Mouse (Mus musculus) kidney, embryonic 15.5 days (tissue): ENCODE measurements around the gene Galk2. TPM values are rescaled to one million over a fixed set of nuclear protein-coding genes. Genes with fewer than 3 reads are reported as not detected.

ENCODE experiments used
- ATAC-seq: fragments of 200-750 bp; cut with Nextera tagmentation; replicated peaks from 2 replicates; pipeline ENCODE4 v1.8.0; 2017; ENCODE audit warnings: moderate TSS enrichment; ENCODE audit not compliant: low FRiP score
- H3K27ac ChIP-seq: fragments of 300-500 bp; sonication (generic); 2 replicates; pipeline ENCODE4 v1.5.1; 2015; ENCODE audit warnings: mild to moderate bottlenecking, inconsistent platforms
- H3K27me3 ChIP-seq: fragments of 300-500 bp; sonication (generic); 2 replicates; pipeline ENCODE4 v1.6.1; 2015; ENCODE audit warnings: inconsistent platforms
- H3K36me3 ChIP-seq: fragments of 300-500 bp; sonication (generic); 2 replicates; pipeline ENCODE4 v1.6.1; 2015; ENCODE audit warnings: inconsistent platforms
- H3K4me1 ChIP-seq: fragments of 300-500 bp; sonication (generic); 2 replicates; pipeline ENCODE4 v1.6.1; 2015; ENCODE audit warnings: inconsistent platforms
- H3K4me2 ChIP-seq: fragments of 300-500 bp; sonication (generic); 2 replicates; pipeline ENCODE4 v1.6.1; 2015; ENCODE audit warnings: moderate library complexity, mild to moderate bottlenecking, inconsistent platforms
- H3K4me3 ChIP-seq: fragments of 300-500 bp; sonication (generic); replicated peaks from 2 replicates; pipeline ENCODE4 v1.5.1; 2015; ENCODE audit warnings: mild to moderate bottlenecking, inconsistent platforms
- H3K9ac ChIP-seq: fragments of 300-500 bp; sonication (generic); 2 replicates; pipeline ENCODE4 v1.6.1; 2015; ENCODE audit warnings: mild to moderate bottlenecking, inconsistent platforms
- H3K9me3 ChIP-seq: fragments of 300-500 bp; sonication (generic); replicated peaks from 2 replicates; pipeline ENCODE4 v1.6.1; 2016; ENCODE audit warnings: inconsistent platforms
- WGBS: fragments of 180-500 bp; shearing (Covaris S2); methylation state at CpG from one replicate; pipeline ENCODE4 v1.1.7; 2015; ENCODE audit warnings: mixed read lengths; 5-methylcytosine and 5-hydroxymethylcytosine counted together
- polyA plus RNA-seq: library from polyadenylated mRNA; unstranded; fragments of >200 nt; fragmentation: Nextera tagmentation; extraction: Ambion mirVana; gene quantifications from 2 replicates; pipeline ENCODE4 v1.2.1, GENCODE M21; 2015

The Galk2 gene
- polyA plus RNA-seq, 1 experiment from 2014 or later, result 57.8 TPM

- Histone ChIP-seq H3K9ac (no peak overlapping the region), H3K9me3 (no peaks in the 10 kb centered on the region), H3K4me2 (no peak overlapping the region), H3K4me3 (no peak overlapping the region), H3K4me1 (0 out of 2 replicates have a peak, but pooled peaks cover 3% of the 10 kb centered on the region), H3K36me3 (peaks cover 31% of the 10 kb centered on the region), H3K27ac (no peak overlapping the region), H3K27me3 (no peaks in the 10 kb centered on the region)
- 93% methylated on average over 3 of the region's 3 CpGs for WGBS
- no peak for ATAC-seq
Measured at GRCm38 (mm10) chr2:125929396-125929795, 70.5 kb downstream of the Galk2 start.

DNA sequence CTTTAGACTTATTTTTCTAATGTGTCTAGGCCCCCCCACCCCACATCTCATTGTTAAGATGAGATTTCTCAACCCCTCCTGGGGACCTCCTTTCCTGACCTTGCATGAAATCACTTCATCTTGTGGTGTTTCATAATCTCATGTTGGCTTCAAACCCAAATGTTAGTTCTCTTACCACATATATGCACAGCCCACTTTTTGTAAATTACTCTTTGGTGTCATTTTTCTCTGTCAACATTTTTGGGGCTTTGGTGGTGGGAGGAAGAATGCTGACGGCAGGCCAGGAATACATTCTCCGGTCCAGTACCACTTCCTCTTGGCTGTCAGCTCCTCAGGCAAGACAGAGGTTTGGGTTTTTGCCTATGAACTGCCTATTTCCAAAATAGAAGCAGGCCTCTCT is 71.0 kb downstream of the Galk2 start:
- WGBS, result 48% methylated on average over 2 of the region's 2 CpGs
- H3K27ac ChIP-seq, result no peak overlapping the region
- no peak for ATAC-seq

DNA sequence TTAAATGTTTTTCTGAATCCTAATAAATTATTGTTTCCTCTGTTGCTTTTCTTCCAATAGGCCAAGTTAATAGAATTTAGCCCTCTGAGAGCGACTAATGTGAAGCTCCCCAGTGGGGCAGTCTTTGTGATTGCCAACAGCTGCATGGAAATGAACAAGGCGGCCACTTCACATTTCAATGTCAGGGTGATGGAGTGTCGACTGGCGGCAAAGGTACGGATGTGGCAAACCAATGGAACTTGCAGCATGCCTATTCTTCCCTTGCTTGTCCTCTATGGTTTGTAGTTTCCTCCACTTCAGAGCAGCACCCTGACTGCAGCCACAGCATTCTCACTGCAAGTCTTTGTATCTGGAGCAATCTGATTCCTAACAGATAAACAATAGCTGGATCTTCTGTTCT is 72.3 kb downstream of the Galk2 start:
- Histone ChIP-seq H3K27me3 (no peaks in the 10 kb centered on the region), H3K4me1 (0 out of 2 replicates have a peak, but pooled peaks cover 3% of the 10 kb centered on the region), H3K4me2 (no peak overlapping the region), H3K4me3 (no peak overlapping the region), H3K36me3 (peaks cover 31% of the 10 kb centered on the region), H3K9ac (no peak overlapping the region), H3K9me3 (no peaks in the 10 kb centered on the region), H3K27ac (no peak overlapping the region)
- no peak for ATAC-seq
- WGBS, result 90% methylated on average over 5 of the region's 5 CpGs

More for the DNA sequence above, 71.0 kb downstream of the Galk2 start:
- Histone ChIP-seq H3K9me3 (no peaks in the 10 kb centered on the region), H3K4me2 (no peak overlapping the region), H3K4me3 (no peak overlapping the region), H3K4me1 (0 out of 2 replicates have a peak, but pooled peaks cover 3% of the 10 kb centered on the region), H3K27me3 (no peaks in the 10 kb centered on the region), H3K36me3 (peaks cover 31% of the 10 kb centered on the region), H3K9ac (no peak overlapping the region)

DNA sequence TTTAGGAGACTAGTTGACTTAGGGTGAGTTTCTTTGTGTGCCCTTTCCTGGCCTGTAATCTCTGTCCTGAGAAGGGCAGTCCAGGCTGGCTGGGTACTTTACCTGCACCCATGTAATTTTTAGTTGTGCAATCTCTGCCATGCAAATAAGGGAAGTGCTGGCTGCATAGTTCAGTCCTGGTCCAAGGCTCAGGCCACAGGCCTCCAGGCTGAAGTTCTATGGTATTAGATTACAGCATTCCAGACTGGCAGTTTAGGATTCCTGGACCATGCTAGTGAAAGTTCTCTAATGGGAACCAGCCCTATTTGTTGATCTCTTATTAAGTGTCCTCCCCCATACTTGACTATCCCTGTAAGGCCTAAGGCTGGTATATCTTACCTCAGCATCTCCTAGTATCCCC is 73.8 kb downstream of the Galk2 start:
- 0 out of 2 replicates have a peak, but pooled peaks cover 3% of the 10 kb centered on the region for H3K4me1 ChIP-seq
- H3K27ac ChIP-seq, result no peak overlapping the region
- H3K4me2 ChIP-seq, result no peak overlapping the region
- H3K4me3 ChIP-seq, result no peak overlapping the region
- no peak overlapping the region for H3K9ac ChIP-seq
- H3K9me3 ChIP-seq, result no peaks in the 10 kb centered on the region
- ATAC-seq, result no peak; the same call in 1 of the 2 replicates
- peaks cover 31% of the 10 kb centered on the region for H3K36me3 ChIP-seq
- H3K27me3 ChIP-seq, result no peaks in the 10 kb centered on the region

DNA sequence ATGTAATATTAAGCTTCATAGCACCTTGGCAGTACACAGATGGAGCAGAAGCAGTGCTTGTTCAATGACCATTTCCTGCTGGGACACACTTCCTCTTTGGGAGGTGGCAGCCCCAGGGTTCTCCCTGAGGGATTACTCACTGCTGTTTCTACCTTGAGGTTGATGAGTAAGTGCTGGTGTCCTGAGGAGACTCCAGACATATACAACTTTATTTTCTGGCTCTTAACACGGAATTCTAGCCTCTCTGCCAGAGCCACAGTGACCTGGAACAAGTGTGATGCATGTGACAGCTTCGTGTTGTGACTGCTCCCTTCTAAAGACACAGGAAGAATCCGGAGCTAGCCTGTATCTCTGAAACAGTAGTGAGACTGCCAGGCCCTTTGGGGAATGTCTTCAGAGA is 75.1 kb downstream of the Galk2 start:
- no peak for ATAC-seq
- no peak overlapping the region for H3K4me3 ChIP-seq
- no peak overlapping the region for H3K27ac ChIP-seq
- H3K4me1 ChIP-seq, result 0 out of 2 replicates have a peak, but pooled peaks cover 3% of the 10 kb centered on the region
- no peak overlapping the region for H3K4me2 ChIP-seq
- no peaks in the 10 kb centered on the region for H3K27me3 ChIP-seq
- no peak overlapping the region for H3K9ac ChIP-seq
- H3K36me3 ChIP-seq, result peaks cover 24% of the 10 kb centered on the region
- H3K9me3 ChIP-seq, result no peaks in the 10 kb centered on the region
- WGBS, result 79% methylated on average over 3 of the region's 3 CpGs

DNA sequence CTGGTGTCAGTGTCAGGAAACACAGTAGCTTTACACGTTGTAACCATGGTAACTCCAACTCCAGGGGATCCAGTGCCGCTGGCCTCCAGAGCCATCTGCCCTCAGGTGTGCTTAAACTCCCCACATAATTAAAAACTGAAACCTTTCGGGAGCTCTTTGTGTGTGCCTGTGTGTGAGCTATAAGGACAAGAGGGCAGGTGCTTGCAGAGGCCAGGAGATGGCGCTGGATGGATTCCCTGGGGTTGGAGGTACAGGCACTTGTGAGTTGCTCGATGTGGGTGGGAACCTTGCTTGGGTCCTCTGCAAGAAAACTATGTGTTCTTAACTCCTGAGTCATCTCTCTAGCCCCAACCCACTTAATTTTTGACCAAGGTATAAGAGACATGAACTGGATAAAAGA is 77.5 kb downstream of the Galk2 start:
- Histone ChIP-seq H3K27me3 (no peaks in the 10 kb centered on the region), H3K27ac (no peak overlapping the region), H3K4me2 (no peak overlapping the region), H3K9me3 (no peaks in the 10 kb centered on the region), H3K4me3 (no peak overlapping the region), H3K4me1 (0 out of 2 replicates have a peak, but pooled peaks cover 3% of the 10 kb centered on the region), H3K36me3 (peaks cover 12% of the 10 kb centered on the region), H3K9ac (no peak overlapping the region)
- 56% methylated on average over 5 of the region's 5 CpGs for WGBS
- no peak for ATAC-seq

- H3K9ac ChIP-seq, result no peak overlapping the region
- H3K27me3 ChIP-seq, result no peaks in the 10 kb centered on the region
- WGBS, result 88% methylated on average over 6 of the region's 6 CpGs
- no peak overlapping the region for H3K4me2 ChIP-seq
- H3K4me1 ChIP-seq, result no peaks in the 10 kb centered on the region
- H3K36me3 ChIP-seq, result peaks cover 12% of the 10 kb centered on the region
- ATAC-seq, result no peak
- H3K27ac ChIP-seq, result no peak overlapping the region
- H3K4me3 ChIP-seq, result no peak overlapping the region
- H3K9me3 ChIP-seq, result no peaks in the 10 kb centered on the region
Measured at GRCm38 (mm10) chr2:125938993-125939642, 80.2 kb downstream of the Galk2 start.

DNA sequence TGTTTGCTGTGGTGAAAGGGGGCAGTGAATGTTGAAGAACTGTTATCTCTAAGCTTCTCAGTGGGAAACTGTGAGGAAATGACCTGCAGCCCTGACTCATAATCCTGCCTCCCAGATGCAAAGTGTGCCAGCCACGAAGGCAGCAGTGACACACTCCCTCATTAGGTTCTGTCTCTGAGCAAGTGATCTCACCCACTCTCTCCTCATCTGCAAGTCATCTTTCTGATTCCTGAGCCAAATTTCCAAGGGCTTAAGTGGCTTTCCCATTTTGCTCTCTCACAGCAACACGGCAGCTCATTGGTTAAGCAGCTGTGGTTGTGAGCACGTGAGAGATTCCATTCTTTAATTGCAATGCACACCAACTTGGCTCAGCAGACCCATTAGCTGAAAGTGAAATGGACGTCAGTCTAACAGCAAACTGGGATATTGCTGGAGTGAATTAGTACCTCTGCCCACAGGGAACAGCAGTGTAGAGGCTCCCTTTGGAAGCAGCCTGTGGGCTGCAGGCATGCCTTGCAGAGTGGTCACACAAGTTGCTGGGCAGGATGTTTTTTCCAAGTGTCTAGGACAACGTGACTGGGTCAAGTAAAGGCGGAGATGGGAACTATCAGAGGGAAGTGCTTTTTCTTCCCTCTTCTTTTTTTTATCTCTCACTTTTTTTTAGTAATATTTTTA is 82.3 kb downstream of the Galk2 start:
- no peaks in the 10 kb centered on the region for H3K27me3 ChIP-seq
- H3K4me3 ChIP-seq, result no peak overlapping the region
- 70% methylated on average over 6 of the region's 6 CpGs for WGBS
- H3K4me2 ChIP-seq, result no peak overlapping the region
- ATAC-seq, result no peak
- H3K36me3 ChIP-seq, result peaks cover 12% of the 10 kb centered on the region
- no peaks in the 10 kb centered on the region for H3K4me1 ChIP-seq
- H3K9ac ChIP-seq, result no peak overlapping the region
- no peak overlapping the region for H3K27ac ChIP-seq
- H3K9me3 ChIP-seq, result no peaks in the 10 kb centered on the region

GRCm38 (mm10) chr2:125943301-125943700 is 84.4 kb downstream of the Galk2 start:
- Histone ChIP-seq H3K36me3 (peaks cover 27% of the 10 kb centered on the region), H3K27me3 (no peaks in the 10 kb centered on the region), H3K27ac (no peak overlapping the region), H3K4me1 (no peaks in the 10 kb centered on the region), H3K4me3 (no peak overlapping the region), H3K9me3 (no peaks in the 10 kb centered on the region), H3K4me2 (no peak overlapping the region), H3K9ac (no peak overlapping the region)
- ATAC-seq, result no peak
- 64% methylated on average over 1 of the region's 1 CpGs for WGBS

GRCm38 (mm10) chr2:125948195-125948594 is 89.3 kb downstream of the Galk2 start:
- Histone ChIP-seq H3K4me2 (no peak overlapping the region), H3K4me1 (no peaks in the 10 kb centered on the region), H3K4me3 (no peak overlapping the region), H3K9me3 (no peaks in the 10 kb centered on the region), H3K27ac (no peak overlapping the region), H3K9ac (no peak overlapping the region), H3K36me3 (peaks cover 39% of the 10 kb centered on the region), H3K27me3 (no peaks in the 10 kb centered on the region)
- 93% methylated on average over 2 of the region's 2 CpGs for WGBS
- no peak for ATAC-seq

GRCm38 (mm10) chr2:125968811-125969210 is 109.9 kb downstream of the Galk2 start:
- Histone ChIP-seq H3K4me3 (no peak overlapping the region), H3K4me1 (peaks cover 10% of the 10 kb centered on the region), H3K9ac (no peak overlapping the region), H3K4me2 (no peak overlapping the region), H3K27me3 (no peaks in the 10 kb centered on the region), H3K36me3 (no peaks in the 10 kb centered on the region; the same call in 1 of the 2 replicates), H3K9me3 (no peaks in the 10 kb centered on the region), H3K27ac (no peak overlapping the region)
- no peak for ATAC-seq
- WGBS, result 93% methylated on average over 1 of the region's 1 CpGs

- Histone ChIP-seq H3K36me3 (peaks cover 17% of the 10 kb centered on the region; the same call in 1 of the 2 replicates), H3K9ac (no peak overlapping the region), H3K4me3 (no peak overlapping the region), H3K4me1 (peaks cover 17% of the 10 kb centered on the region), H3K4me2 (0 out of 2 replicates have a peak overlapping the region, but pooled peaks have one; percentile 19), H3K27me3 (no peaks in the 10 kb centered on the region), H3K9me3 (no peaks in the 10 kb centered on the region), H3K27ac (peak overlapping the region; percentile 58)
- peak; percentile 87 for ATAC-seq
- WGBS, result 22% methylated on average over 6 of the region's 6 CpGs
Measured at GRCm38 (mm10) chr2:125973207-125973606, 114.3 kb downstream of the Galk2 start.
